Mouse (Mus musculus): ENCODE measurements at regions not wholly inside any gene's neighbourhood (a gene's known extent, or its start where the extent isn't known, plus 50 kb on each side); places are given as distances from the start of the nearest gene placed in this dataset.

- Histone ChIP-seq H3K4me3 (replicated peaks; ENCODE audit: low read length) (no peak overlapping the region), H3K36me3 (ENCODE audit: insufficient read depth, low read length) (no peaks in the 10 kb centered on the region), H3K9me3 (ENCODE audit: low read length) (no peaks in the 10 kb centered on the region), H3K27me3 (ENCODE audit: insufficient read depth, low read length) (no peaks in the 10 kb centered on the region), H3K4me1 (replicated peaks; ENCODE audit: low read depth, low read length) (peaks cover 3% of the 10 kb centered on the region; the same call in 1 of the 2 replicates)
- no peak for TF ChIP-seq POU5F1 (IDR thresholded peaks at IDR 0.05; ENCODE audit: borderline replicate concordance, low read length)
- no peak for TF ChIP-seq CTCF (conservative IDR thresholded peaks at IDR 0.05; ENCODE audit: low read length)
- no peak for TF ChIP-seq NANOG (IDR thresholded peaks at IDR 0.05; ENCODE audit: borderline replicate concordance, low read length)
These were observed 309.4 kb downstream of the Setd4 start for GRCm38 (mm10) chr16:93294430-93294829.

GRCm38 (mm10) chr16:93292965-93293653, 310.8 kb downstream of the Setd4 start:
- Histone ChIP-seq H3K4me1 (replicated peaks; ENCODE audit: low read depth, low read length) (peaks cover 3% of the 10 kb centered on the region; the same call in 1 of the 2 replicates), H3K36me3 (ENCODE audit: insufficient read depth, low read length) (no peaks in the 10 kb centered on the region), H3K4me3 (replicated peaks; ENCODE audit: low read length) (no peak overlapping the region), H3K9me3 (ENCODE audit: low read length) (no peaks in the 10 kb centered on the region), H3K27me3 (ENCODE audit: insufficient read depth, low read length) (no peaks in the 10 kb centered on the region)
- TF ChIP-seq CTCF (conservative IDR thresholded peaks at IDR 0.05; ENCODE audit: low read length) = peak; percentile 77
- no peak for TF ChIP-seq NANOG (IDR thresholded peaks at IDR 0.05; ENCODE audit: borderline replicate concordance, low read length)

GRCm38 (mm10) chr16:93292181-93292834, 311.6 kb downstream of the Setd4 start:
- Histone ChIP-seq H3K9me3 (ENCODE audit: low read length) (no peaks in the 10 kb centered on the region; the same call in 1 of the 2 replicates), H3K27me3 (ENCODE audit: insufficient read depth, low read length) (no peaks in the 10 kb centered on the region), H3K36me3 (ENCODE audit: insufficient read depth, low read length) (no peaks in the 10 kb centered on the region), H3K4me3 (replicated peaks; ENCODE audit: low read length) (no peak overlapping the region), H3K4me1 (replicated peaks; ENCODE audit: low read depth, low read length) (peaks cover 3% of the 10 kb centered on the region; the same call in 1 of the 2 replicates)
- TF ChIP-seq CTCF (conservative IDR thresholded peaks at IDR 0.05; ENCODE audit: low read length) (no peak), NANOG (IDR thresholded peaks at IDR 0.05; ENCODE audit: borderline replicate concordance, low read length) (no peak), POU5F1 (IDR thresholded peaks at IDR 0.05; ENCODE audit: borderline replicate concordance, low read length) (no peak)

GRCm38 (mm10) chr16:93288036-93288435, 315.8 kb downstream of the Setd4 start:
- Histone ChIP-seq H3K4me3 (replicated peaks; ENCODE audit: low read length) (no peak overlapping the region), H3K9me3 (ENCODE audit: low read length) (no peaks in the 10 kb centered on the region; the same call in 1 of the 2 replicates), H3K27me3 (ENCODE audit: insufficient read depth, low read length) (no peaks in the 10 kb centered on the region), H3K36me3 (ENCODE audit: insufficient read depth, low read length) (no peaks in the 10 kb centered on the region), H3K4me1 (replicated peaks; ENCODE audit: low read depth, low read length) (0 out of 2 replicates have a peak, but pooled peaks cover under 1% of the 10 kb centered on the region)
- TF ChIP-seq CTCF (conservative IDR thresholded peaks at IDR 0.05; ENCODE audit: low read length) (no peak), NANOG (IDR thresholded peaks at IDR 0.05; ENCODE audit: borderline replicate concordance, low read length) (no peak), POU5F1 (IDR thresholded peaks at IDR 0.05; ENCODE audit: borderline replicate concordance, low read length) (no peak)

GRCm38 (mm10) chr16:93287520-93287919, 316.3 kb downstream of the Setd4 start:
- H3K9me3 ChIP-seq (ENCODE audit: low read length) = no peaks in the 10 kb centered on the region; the same call in 1 of the 2 replicates
- no peaks in the 10 kb centered on the region for H3K4me1 ChIP-seq (replicated peaks; ENCODE audit: low read depth, low read length)
- TF ChIP-seq POU5F1 (IDR thresholded peaks at IDR 0.05; ENCODE audit: borderline replicate concordance, low read length) (no peak), CTCF (conservative IDR thresholded peaks at IDR 0.05; ENCODE audit: low read length) (no peak), NANOG (IDR thresholded peaks at IDR 0.05; ENCODE audit: borderline replicate concordance, low read length) (no peak)
- no peaks in the 10 kb centered on the region for H3K36me3 ChIP-seq (ENCODE audit: insufficient read depth, low read length)
- no peaks in the 10 kb centered on the region for H3K27me3 ChIP-seq (ENCODE audit: insufficient read depth, low read length)
- no peak overlapping the region for H3K4me3 ChIP-seq (replicated peaks; ENCODE audit: low read length)

GRCm38 (mm10) chr16:93286816-93287215, 317.0 kb downstream of the Setd4 start:
- no peak for TF ChIP-seq NANOG (IDR thresholded peaks at IDR 0.05; ENCODE audit: borderline replicate concordance, low read length)
- TF ChIP-seq CTCF (conservative IDR thresholded peaks at IDR 0.05; ENCODE audit: low read length) = no peak
- no peak for TF ChIP-seq POU5F1 (IDR thresholded peaks at IDR 0.05; ENCODE audit: borderline replicate concordance, low read length)

GRCm38 (mm10) chr16:93285191-93285590, 318.7 kb downstream of the Setd4 start:
- no peaks in the 10 kb centered on the region; the same call in 1 of the 2 replicates for H3K9me3 ChIP-seq (ENCODE audit: low read length)
- no peak overlapping the region for H3K4me3 ChIP-seq (replicated peaks; ENCODE audit: low read length)
- no peaks in the 10 kb centered on the region for H3K27me3 ChIP-seq (ENCODE audit: insufficient read depth, low read length)
- TF ChIP-seq CTCF (conservative IDR thresholded peaks at IDR 0.05; ENCODE audit: low read length) = no peak
- TF ChIP-seq POU5F1 (IDR thresholded peaks at IDR 0.05; ENCODE audit: borderline replicate concordance, low read length) = no peak
- TF ChIP-seq NANOG (IDR thresholded peaks at IDR 0.05; ENCODE audit: borderline replicate concordance, low read length) = no peak
- H3K36me3 ChIP-seq (ENCODE audit: insufficient read depth, low read length) = no peaks in the 10 kb centered on the region
- H3K4me1 ChIP-seq (replicated peaks; ENCODE audit: low read depth, low read length) = no peaks in the 10 kb centered on the region

More at GRCm38 (mm10) chr16:93286816-93287215, 317.0 kb downstream of the Setd4 start:
- H3K4me3 ChIP-seq (replicated peaks; ENCODE audit: low read length) = no peak overlapping the region
- H3K4me1 ChIP-seq (replicated peaks; ENCODE audit: low read depth, low read length) = no peaks in the 10 kb centered on the region
- H3K9me3 ChIP-seq (ENCODE audit: low read length) = no peaks in the 10 kb centered on the region; the same call in 1 of the 2 replicates
- no peaks in the 10 kb centered on the region for H3K36me3 ChIP-seq (ENCODE audit: insufficient read depth, low read length)
- no peaks in the 10 kb centered on the region for H3K27me3 ChIP-seq (ENCODE audit: insufficient read depth, low read length)

- Histone ChIP-seq H3K36me3 (ENCODE audit: insufficient read depth, low read length) (no peaks in the 10 kb centered on the region), H3K9me3 (ENCODE audit: low read length) (no peaks in the 10 kb centered on the region), H3K4me3 (replicated peaks; ENCODE audit: low read length) (no peak overlapping the region), H3K4me1 (replicated peaks; ENCODE audit: low read depth, low read length) (no peaks in the 10 kb centered on the region), H3K27me3 (ENCODE audit: insufficient read depth, low read length) (no peaks in the 10 kb centered on the region)
- no peak for TF ChIP-seq NANOG (IDR thresholded peaks at IDR 0.05; ENCODE audit: borderline replicate concordance, low read length)
- no peak for TF ChIP-seq CTCF (conservative IDR thresholded peaks at IDR 0.05; ENCODE audit: low read length)
- no peak for TF ChIP-seq POU5F1 (IDR thresholded peaks at IDR 0.05; ENCODE audit: borderline replicate concordance, low read length)
These were observed 322.1 kb downstream of the Setd4 start for GRCm38 (mm10) chr16:93281715-93282114.

Data from E14TG2a.4 (cell line).